In genomic region chr11:5260942-5261459, GRCm38 (mm10) we compare ENCODE assay signal across 8 mouse cellular contexts. TPM values are rescaled to one million over a fixed set of nuclear protein-coding genes. Genes with fewer than 3 reads are reported as not detected.
DNase-seq lines count a peak whose midpoint lies in the region; ATAC-seq and TF ChIP-seq lines count a peak whose summit lies in the region.

No protein-coding gene starts in this region.

- peaks cover 18% of the 10 kb centered on the region for H3K27me3 ChIP-seq in forebrain, embryonic 13.5 days
- H3K27me3 ChIP-seq in hindbrain, embryonic 15.5 days, result no peaks in the 10 kb centered on the region
- H3K27me3 ChIP-seq in liver, embryonic 12.5 days (replicated peaks), result peaks cover 28% of the 10 kb centered on the region

- H3K4me3 ChIP-seq in bone marrow, adult 2 months (replicated peaks; ENCODE audit: control insufficient read depth, low read depth, low read length), result peak overlapping the region; percentile 64
- H3K4me3 ChIP-seq in forebrain, embryonic 13.5 days, result peak overlapping the region; percentile 80
- peak overlapping the region; percentile 82 for H3K4me3 ChIP-seq in hindbrain, embryonic 15.5 days
- H3K4me3 ChIP-seq in liver, embryonic 12.5 days, result peak overlapping the region; percentile 91

- TF ChIP-seq CTCF in bone marrow, adult 2 months (IDR thresholded peaks at IDR 0.05; ENCODE audit: control insufficient read depth, insufficient read depth, low read length), result no peak

- no peaks in the 10 kb centered on the region for H3K36me3 ChIP-seq in forebrain, embryonic 13.5 days (ENCODE audit: poor library complexity, severe bottlenecking)
- H3K36me3 ChIP-seq in hindbrain, embryonic 15.5 days, result no peaks in the 10 kb centered on the region
- no peaks in the 10 kb centered on the region for H3K36me3 ChIP-seq in liver, embryonic 12.5 days

- 2% methylated on average over 42 of the region's 42 CpGs for whole genome bisulfite sequencing in bone marrow, adult 2 months
- WGBS in forebrain, embryonic 13.5 days, result under 1% methylated on average over 34 of the region's 42 CpGs
- WGBS in hindbrain, embryonic 15.5 days, result under 1% methylated on average over 42 of the region's 42 CpGs
- 1% methylated on average over 42 of the region's 42 CpGs for WGBS in liver, embryonic 12.5 days (ENCODE audit: insufficient replicate concordance)

- peak overlapping the region; percentile 71 for H3K4me2 ChIP-seq in forebrain, embryonic 13.5 days
- H3K4me2 ChIP-seq in hindbrain, embryonic 15.5 days, result peak overlapping the region; percentile 77
- H3K4me2 ChIP-seq in liver, embryonic 12.5 days, result peak overlapping the region; percentile 99

- H3K4me1 ChIP-seq in bone marrow, adult 2 months (ENCODE audit: control insufficient read depth, insufficient read depth, low read length), result no peaks in the 10 kb centered on the region; the same call in 1 of the 2 replicates
- peaks cover 29% of the 10 kb centered on the region for H3K4me1 ChIP-seq in forebrain, embryonic 13.5 days
- H3K4me1 ChIP-seq in hindbrain, embryonic 15.5 days (replicated peaks), result peaks cover 22% of the 10 kb centered on the region
- peaks cover 27% of the 10 kb centered on the region for H3K4me1 ChIP-seq in liver, embryonic 12.5 days

- H3K27ac ChIP-seq in bone marrow, adult 2 months (ENCODE audit: control insufficient read depth, insufficient read depth, low read depth, low read length, poor library complexity), result no peak overlapping the region
- no peak overlapping the region for H3K27ac ChIP-seq in forebrain, embryonic 13.5 days
- H3K27ac ChIP-seq in hindbrain, embryonic 15.5 days (replicated peaks), result 0 out of 2 replicates have a peak overlapping the region, but pooled peaks have one; percentile 14
- no peak overlapping the region for H3K27ac ChIP-seq in liver, embryonic 12.5 days

- H3K9ac ChIP-seq in forebrain, embryonic 13.5 days, result peak overlapping the region; percentile 78
- H3K9ac ChIP-seq in hindbrain, embryonic 15.5 days, result peak overlapping the region; percentile 69
- H3K9ac ChIP-seq in liver, embryonic 12.5 days, result peak overlapping the region; percentile 82

- peak; percentile 3; the same call in 1 of the 2 replicates for ATAC-seq in frontal cortex, adult (ENCODE audit: low TSS enrichment)
- ATAC-seq in forebrain, embryonic 13.5 days, result no peak
- ATAC-seq in hindbrain, embryonic 15.5 days (ENCODE audit: low FRiP score, low read depth), result peak; percentile 36; the same call in 1 of the 2 replicates
- ATAC-seq in liver, embryonic 12.5 days, result peak; percentile 8; the same call in 1 of the 2 replicates
- peak; percentile 40; the same call in 1 of the 2 replicates for ATAC-seq in monocyte, adult 5-6 weeks (replicated peaks; ENCODE audit: insufficient number of reproducible peaks, low FRiP score, low TSS enrichment, poor library complexity, severe bottlenecking)

- no peaks in the 10 kb centered on the region for H3K9me3 ChIP-seq in forebrain, embryonic 13.5 days (replicated peaks)
- H3K9me3 ChIP-seq in hindbrain, embryonic 15.5 days, result no peaks in the 10 kb centered on the region
- no peaks in the 10 kb centered on the region for H3K9me3 ChIP-seq in liver, embryonic 12.5 days (replicated peaks)

- no peak for DNase-seq in frontal cortex, postnatal 25 days (ENCODE audit: low spot score in 2 of 2)
- DNase-seq in thymus, postnatal 14 days, result peak; percentile 64

- no peak for TF ChIP-seq POLR2A in bone marrow, adult 2 months (IDR thresholded peaks at IDR 0.05; ENCODE audit: borderline replicate concordance, control insufficient read depth, low read depth, low read length)

RNA-seq across cellular contexts. Expression of gene Kremen1, which starts 0.4 kb away (rescaled TPM):
- 1.4 and 2.1 TPM in 2 replicates for polyA plus RNA-seq in bone marrow, adult 2 months (2011; ENCODE audit: insufficient read depth, insufficient read length, low replicate concordance, missing spikeins)
- polyA plus RNA-seq in forebrain, embryonic 13.5 days (2015; fragmentation: Nextera tagmentation; extraction: Ambion mirVana), result 6.6 and 7.2 TPM in 2 replicates
- 5.6 and 6.1 TPM in 2 replicates for polyA plus RNA-seq in hindbrain, embryonic 15.5 days (2015; fragmentation: Nextera tagmentation; extraction: Ambion mirVana)
- polyA plus RNA-seq in liver, embryonic 12.5 days (2016; fragmentation: Nextera tagmentation; extraction: Ambion mirVana), result 2.4 and 3.1 TPM in 2 replicates
- total RNA-seq in monocyte, adult 5-6 weeks (2017), result 4.5 to 8.6 TPM (median 5.0 TPM) in 3 replicates
